Comparison of ENCODE assay signal across 8 mouse cellular contexts in genomic region chr2:115854828-115855311, GRCm38 (mm10).
DNase-seq lines count a peak whose midpoint lies in the region; ATAC-seq and TF ChIP-seq lines count a peak whose summit lies in the region.

No protein-coding gene starts in this region.

- intact Hi-C loops in gastrocnemius, postnatal 14 days (cut with DNase I; ENCODE audit: low total_unique reads) = loop anchor here (10.0 kb wide), 2 partner anchors 210 to 250 kb away; partner anchors contain the start of gene Meis2

- H3K27ac ChIP-seq in hindbrain, embryonic 10.5 days = peak overlapping the region; percentile 93
- H3K27ac ChIP-seq in limb, embryonic 15.5 days = no peak overlapping the region
- H3K27ac ChIP-seq in cerebellum, adult 2 months (ENCODE audit: insufficient read depth, low read length) = no peak overlapping the region

- peak overlapping the region; percentile 26; the same call in 1 of the 2 replicates for H3K4me3 ChIP-seq in E14TG2a.4 (replicated peaks; ENCODE audit: low read length)
- H3K4me3 ChIP-seq in hindbrain, embryonic 10.5 days = peak overlapping the region; percentile 52
- peak overlapping the region; percentile 20 for H3K4me3 ChIP-seq in limb, embryonic 15.5 days
- no peak overlapping the region for H3K4me3 ChIP-seq in cerebellum, adult 2 months (replicated peaks; ENCODE audit: insufficient read depth, low read depth, low read length)

- peak overlapping the region; percentile 41 for H3K4me2 ChIP-seq in limb, embryonic 15.5 days

- DNase-seq in adrenal gland, adult 2 months = peak; percentile 45
- no peak for DNase-seq in adrenal gland, postnatal 4 days (ENCODE audit: low spot score in 2 of 2)
- peak; percentile 45 for DNase-seq in hindbrain, embryonic 10.5 days (ENCODE audit: low spot score)
- no peak for DNase-seq in cerebellum, adult 2 months
- no peak for DNase-seq in gastrocnemius, postnatal 14 days
- no peak for DNase-seq in MN1 (ENCODE audit: low spot score)

- peaks cover 94% of the 10 kb centered on the region for H3K27me3 ChIP-seq in E14TG2a.4 (ENCODE audit: insufficient read depth, low read length)
- H3K27me3 ChIP-seq in hindbrain, embryonic 10.5 days (ENCODE audit: insufficient read depth, poor library complexity, severe bottlenecking) = peaks cover 77% of the 10 kb centered on the region
- H3K27me3 ChIP-seq in limb, embryonic 15.5 days = peaks cover 84% of the 10 kb centered on the region
- peaks cover 16% of the 10 kb centered on the region; the same call in 1 of the 2 replicates for H3K27me3 ChIP-seq in cerebellum, adult 2 months (ENCODE audit: control insufficient read depth, insufficient read depth, low read length)

- no peak overlapping the region for H3K9ac ChIP-seq in limb, embryonic 15.5 days

- TF ChIP-seq POLR2A in cerebellum, adult 2 months (IDR thresholded peaks at IDR 0.05; ENCODE audit: borderline replicate concordance, insufficient read depth, low read length) = no peak

- WGBS in hindbrain, embryonic 10.5 days = under 1% methylated on average over 25 of the region's 25 CpGs
- WGBS in limb, embryonic 15.5 days = 1% methylated on average over 25 of the region's 25 CpGs
- 3% methylated on average over 25 of the region's 25 CpGs for WGBS in cerebellum, adult 2 months

- no peak for ATAC-seq in limb, embryonic 15.5 days (ENCODE audit: insufficient number of reproducible peaks, low FRiP score, low TSS enrichment, low read depth)

- H3K36me3 ChIP-seq in E14TG2a.4 (ENCODE audit: insufficient read depth, low read length) = no peaks in the 10 kb centered on the region
- no peaks in the 10 kb centered on the region for H3K36me3 ChIP-seq in hindbrain, embryonic 10.5 days
- H3K36me3 ChIP-seq in limb, embryonic 15.5 days = no peaks in the 10 kb centered on the region

- TF ChIP-seq CTCF in E14TG2a.4 (conservative IDR thresholded peaks at IDR 0.05; ENCODE audit: low read length) = no peak
- TF ChIP-seq CTCF in cerebellum, adult 2 months (IDR thresholded peaks at IDR 0.05; ENCODE audit: borderline replicate concordance, insufficient read depth, low read depth, low read length) = no peak

- H3K4me1 ChIP-seq in E14TG2a.4 (replicated peaks; ENCODE audit: low read depth, low read length) = peaks cover 52% of the 10 kb centered on the region
- H3K4me1 ChIP-seq in hindbrain, embryonic 10.5 days (replicated peaks) = peaks cover 67% of the 10 kb centered on the region
- peaks cover 27% of the 10 kb centered on the region for H3K4me1 ChIP-seq in limb, embryonic 15.5 days
- H3K4me1 ChIP-seq in cerebellum, adult 2 months (ENCODE audit: control insufficient read depth, insufficient read depth, low read length) = no peaks in the 10 kb centered on the region

- no peaks in the 10 kb centered on the region for H3K9me3 ChIP-seq in E14TG2a.4 (ENCODE audit: low read length)
- no peaks in the 10 kb centered on the region for H3K9me3 ChIP-seq in hindbrain, embryonic 10.5 days
- H3K9me3 ChIP-seq in limb, embryonic 15.5 days = no peaks in the 10 kb centered on the region

Comparison
In these comparisons a context has a peak if more than half of its experiments do, and no peak if none do; other contexts are left out.
1. DNase-seq: peak in adrenal gland, adult 2 months (single experiment) and hindbrain, embryonic 10.5 days (single experiment); none in adrenal gland, postnatal 4 days (0 of 2), cerebellum, adult 2 months (0 of 2), gastrocnemius, postnatal 14 days (single experiment) and MN1 (single experiment).